Mouse (Mus musculus) CH12.LX (cell line): ENCODE measurements at regions not wholly inside any gene's neighbourhood (a gene's known extent, or its start where the extent isn't known, plus 50 kb on each side); places are given as distances from the start of the nearest gene placed in this dataset.
"Not testable (repeated sequence)": the region's sequence is repeated elsewhere in the genome, so short reads cannot be mapped to it uniquely, and the experiment has no call there.

Experiments
- DNase-seq: peaks from one replicate; pipeline ENCODE4 v3.0.0-alpha.2; 2013; ENCODE audit errors: extremely low read depth
- H3K27ac ChIP-seq: 2 replicates; pipeline ENCODE4 v1.5.1; 2012; ENCODE audit warnings: low read depth, mild to moderate bottlenecking, control low read depth, moderate library complexity; ENCODE audit not compliant: insufficient read depth
- H3K27me3 ChIP-seq: replicated peaks from 2 replicates; pipeline ENCODE3; 2012; ENCODE audit warnings: inconsistent platforms
- H3K36me3 ChIP-seq, 2 experiments: replicated peaks in 1 of 2; 2 replicates each; pipeline versions ENCODE3 to v1.6.1; 2012; ENCODE audit warnings: inconsistent platforms in 1 of 2, low read length in 1 of 2, mild to moderate bottlenecking in 1 of 2, mixed read lengths in 1 of 2, moderate library complexity in 1 of 2; ENCODE audit not compliant: control insufficient read depth in 1 of 2, insufficient read depth in 1 of 2
- H3K4me1 ChIP-seq, 2 experiments: 2 replicates each; pipeline ENCODE4 v1.6.1; 2012; ENCODE audit warnings: inconsistent platforms in 1 of 2, moderate library complexity in 1 of 2; ENCODE audit not compliant: insufficient read depth in 2 of 2, control insufficient read depth in 1 of 2
- H3K4me2 ChIP-seq: 2 replicates; pipeline ENCODE4 v1.6.1; 2012; ENCODE audit warnings: low read depth, mild to moderate bottlenecking, control low read depth; ENCODE audit not compliant: poor library complexity, insufficient read depth, severe bottlenecking
- H3K4me3 ChIP-seq, 3 experiments: fragments of 150-350 bp in 1 of 3; sonication (generic) in 1 of 3; replicated peaks in 1 of 3; 2 replicates each; pipeline versions ENCODE3 to v1.5.1; 2011 to 2012; ENCODE audit warnings: low read depth in 2 of 3, low read length in 2 of 3, mild to moderate bottlenecking in 2 of 3, moderate library complexity in 2 of 3, control low read depth in 1 of 3, improper control_type of control experiment in 1 of 3, inconsistent platforms in 1 of 3, mixed read lengths in 1 of 3; ENCODE audit not compliant: poor library complexity in 1 of 3
- H3K79me2 ChIP-seq: replicated peaks from 2 replicates; pipeline ENCODE4 v1.6.1; 2012; ENCODE audit warnings: mild to moderate bottlenecking, moderate library complexity; ENCODE audit not compliant: control insufficient read depth, poor library complexity, insufficient read depth, severe bottlenecking; ENCODE audit errors: extremely low read depth
- H3K9ac ChIP-seq: 2 replicates; pipeline ENCODE4 v1.6.1; 2012; ENCODE audit warnings: low read depth, mild to moderate bottlenecking, control low read depth, moderate library complexity; ENCODE audit not compliant: insufficient read depth
- H3K9me3 ChIP-seq: replicated peaks from 2 replicates; pipeline ENCODE3; 2012; ENCODE audit warnings: low read length, inconsistent platforms, mixed read lengths
- BHLHE40 ChIP-seq: IDR thresholded peaks from 2 replicates; pipeline ENCODE4 v1.6.1; 2011; ENCODE audit warnings: mild to moderate bottlenecking, low read depth, low read length, improper control_type of control experiment
- CHD1 ChIP-seq: IDR thresholded peaks from 2 replicates; pipeline ENCODE4 v1.6.1; 2012; ENCODE audit warnings: low read depth, low read length, improper control_type of control experiment, inconsistent platforms
- CHD2 ChIP-seq: IDR thresholded peaks from 2 replicates; pipeline ENCODE4 v1.6.1; 2011; ENCODE audit warnings: low read length, improper control_type of control experiment
- CTCF ChIP-seq, 2 experiments: IDR thresholded peaks in 1 of 2; conservative IDR thresholded peaks in 1 of 2; 2 replicates each; pipeline ENCODE4 v1.5.1; 2011 to 2012; ENCODE audit warnings: low read depth in 2 of 2, low read length in 2 of 2, improper control_type of control experiment in 1 of 2, inconsistent platforms in 1 of 2, mild to moderate bottlenecking in 1 of 2, moderate library complexity in 1 of 2
- E2F4 ChIP-seq: IDR thresholded peaks from 2 replicates; pipeline ENCODE4 v1.6.1; 2011; ENCODE audit warnings: low read depth, low read length, improper control_type of control experiment; ENCODE audit not compliant: insufficient replicate concordance
- GABPA ChIP-seq: IDR thresholded peaks from 2 replicates; pipeline ENCODE4 v1.6.1; 2012; ENCODE audit warnings: low read depth, low read length, improper control_type of control experiment, inconsistent platforms; ENCODE audit not compliant: insufficient replicate concordance
- IRF4 ChIP-seq: IDR thresholded peaks from 2 replicates; pipeline ENCODE4 v1.6.1; 2014; ENCODE audit warnings: low read depth, mild to moderate bottlenecking, inconsistent platforms, low read length, improper control_type of control experiment
- JUND ChIP-seq: conservative IDR thresholded peaks from 2 replicates; pipeline ENCODE4 v1.6.1; 2011; ENCODE audit warnings: low read depth, low read length, improper control_type of control experiment
- MAX ChIP-seq: IDR thresholded peaks from 2 replicates; pipeline ENCODE4 v1.6.1; 2011; ENCODE audit warnings: low read length, improper control_type of control experiment
- MAZ ChIP-seq: IDR thresholded peaks from 2 replicates; pipeline ENCODE4 v1.6.1; 2012; ENCODE audit warnings: low read depth, mild to moderate bottlenecking, inconsistent platforms, low read length, improper control_type of control experiment, moderate library complexity
- MEF2A ChIP-seq: IDR thresholded peaks from 2 replicates; pipeline ENCODE4 v1.6.1; 2014; ENCODE audit warnings: low read depth, mild to moderate bottlenecking, inconsistent platforms, low read length, improper control_type of control experiment, borderline replicate concordance
- MXI1 ChIP-seq: IDR thresholded peaks from 2 replicates; pipeline ENCODE4 v1.6.1; 2011; ENCODE audit warnings: mild to moderate bottlenecking, low read depth, low read length, improper control_type of control experiment
- MYC ChIP-seq: IDR thresholded peaks from 2 replicates; pipeline ENCODE4 v1.6.1; 2011; ENCODE audit warnings: low read depth, mild to moderate bottlenecking, improper control_type of control experiment, low read length
- NELFE ChIP-seq: IDR thresholded peaks from 2 replicates; pipeline ENCODE4 v1.6.1; 2011; ENCODE audit warnings: low read depth, low read length, improper control_type of control experiment
- PAX5 ChIP-seq: IDR thresholded peaks from 2 replicates; pipeline ENCODE4 v1.6.1; 2012; ENCODE audit warnings: low read length, inconsistent platforms, mixed read lengths
- POLR2AphosphoS2 ChIP-seq: IDR thresholded peaks from 2 replicates; pipeline ENCODE4 v1.6.1; 2011; ENCODE audit warnings: low read depth, low read length, improper control_type of control experiment
- RAD21 ChIP-seq: IDR thresholded peaks from 2 replicates; pipeline ENCODE4 v1.6.1; 2011; ENCODE audit warnings: low read depth, mild to moderate bottlenecking, low read length, improper control_type of control experiment, moderate library complexity
- RCOR1 ChIP-seq: conservative IDR thresholded peaks from 2 replicates; pipeline ENCODE4 v1.6.1; 2012; ENCODE audit warnings: low read depth, mild to moderate bottlenecking, inconsistent platforms, low read length, improper control_type of control experiment
- SIN3A ChIP-seq: IDR thresholded peaks from 2 replicates; pipeline ENCODE4 v1.6.1; 2012; ENCODE audit warnings: low read length, improper control_type of control experiment, inconsistent platforms
- SMC3 ChIP-seq: IDR thresholded peaks from 2 replicates; pipeline ENCODE4 v1.6.1; 2011; ENCODE audit warnings: low read depth, low read length, improper control_type of control experiment
- UBTF ChIP-seq: IDR thresholded peaks from 2 replicates; pipeline ENCODE4 v1.6.1; 2012; ENCODE audit warnings: low read depth, mild to moderate bottlenecking, inconsistent platforms, low read length, improper control_type of control experiment, moderate library complexity
- USF1 ChIP-seq: IDR thresholded peaks from 2 replicates; pipeline ENCODE4 v1.6.1; 2014; ENCODE audit warnings: low read depth, mild to moderate bottlenecking, inconsistent platforms, low read length, improper control_type of control experiment
- ZKSCAN1 ChIP-seq: IDR thresholded peaks from 2 replicates; pipeline ENCODE4 v1.6.1; 2012; ENCODE audit warnings: low read depth, inconsistent platforms, low read length, improper control_type of control experiment, borderline replicate concordance
- ZMIZ1 ChIP-seq: IDR thresholded peaks from 2 replicates; pipeline ENCODE4 v1.6.1; 2012; ENCODE audit warnings: low read depth, mild to moderate bottlenecking, inconsistent platforms, low read length, improper control_type of control experiment
- ZNF384 ChIP-seq: IDR thresholded peaks from 2 replicates; pipeline ENCODE4 v1.6.1; 2012; ENCODE audit warnings: low read depth, low read length, improper control_type of control experiment, inconsistent platforms
- dilution Hi-C: fragments of 300-500 bp; cut with MboI; formaldehyde crosslinking; loops from 2 replicates; pipeline ENCODE4 v1.14.3; 2020; ENCODE audit warnings: low sequenced_read_pairs; ENCODE audit not compliant: extremely low pct_unique_long_range_greater_than_20kb, extremely low pct_ligation_motif_present
- in situ Hi-C: fragments of 300-500 bp; cut with MboI; formaldehyde crosslinking; loops from 3 replicates; pipeline ENCODE4 v1.14.3; 2019; ENCODE audit warnings: low sequenced_read_pairs, low pct_ligation_motif_present, low pct_unique_long_range_greater_than_20kb, mixed read lengths

DNA sequence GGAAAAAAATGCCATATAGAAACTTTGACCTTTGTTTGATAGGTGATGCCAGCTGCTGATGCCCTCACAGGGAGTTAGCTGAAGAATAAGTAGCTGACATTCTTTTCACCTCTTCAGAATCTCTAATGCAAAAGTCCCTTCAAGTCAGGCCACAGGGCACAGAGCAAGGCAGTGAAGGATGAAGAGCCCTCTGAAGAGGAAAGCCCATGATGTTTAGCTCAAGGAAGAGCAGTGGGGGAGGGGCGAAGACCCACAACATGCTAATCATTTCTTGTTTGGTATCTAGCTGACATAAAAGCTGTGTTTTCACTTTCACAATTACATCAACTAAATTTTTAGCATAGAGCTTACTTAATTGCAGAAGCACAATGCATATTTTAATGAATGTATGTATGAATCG, 1108.4 kb downstream of the Trim52 start:
- H3K9ac ChIP-seq: no peak overlapping the region

DNA sequence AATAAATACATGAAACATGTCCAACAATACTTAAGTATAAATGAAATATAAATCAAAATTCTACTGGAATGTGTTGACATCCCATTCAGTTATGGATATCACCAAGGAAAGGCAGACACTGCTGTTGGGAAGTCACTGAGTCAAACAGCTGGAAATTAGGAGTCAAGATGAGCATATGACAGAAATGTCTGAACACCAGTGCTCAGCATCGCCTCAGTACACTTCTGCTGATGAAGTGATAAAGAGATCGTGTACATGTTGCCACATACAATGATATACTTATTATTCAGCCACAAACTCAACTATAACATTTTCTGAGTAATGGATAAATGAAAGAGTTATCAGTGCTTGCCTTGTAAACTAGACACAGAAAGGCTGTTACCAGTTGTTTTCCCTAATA, 1158.2 kb downstream of the Trim52 start:
- Histone ChIP-seq H3K4me1 (no peaks in the 10 kb centered on the region), H3K79me2 (no peaks in the 10 kb centered on the region), H3K9ac (no peak overlapping the region), H3K27me3 (no peaks in the 10 kb centered on the region), H3K4me2 (no peak overlapping the region), H3K4me3 (no peak overlapping the region), H3K27ac (no peak overlapping the region), H3K36me3 (no peaks in the 10 kb centered on the region), H3K9me3 (peaks cover 21% of the 10 kb centered on the region)
- in situ Hi-C loops (no loop called here), dilution Hi-C loops (no loop called here)
- no peak for DNase-seq
- TF ChIP-seq GABPA (no peak), RAD21 (no peak), POLR2AphosphoS2 (no peak), PAX5 (no peak), NELFE (no peak), MAZ (no peak), BHLHE40 (no peak), JUND (no peak), SIN3A (no peak), USF1 (no peak), IRF4 (no peak), MAX (no peak), ZNF384 (no peak), CHD2 (no peak), SMC3 (no peak), ZKSCAN1 (no peak), MXI1 (no peak)

More for the DNA sequence above, 1108.4 kb downstream of the Trim52 start:
- no peaks in the 10 kb centered on the region for H3K36me3 ChIP-seq
- H3K4me1 ChIP-seq: no peaks in the 10 kb centered on the region
- no peak overlapping the region for H3K4me2 ChIP-seq
- DNase-seq: peak; percentile 2
- in situ Hi-C loops: no loop called here
- TF ChIP-seq RCOR1 (no peak), ZMIZ1 (no peak), PAX5 (no peak), GABPA (no peak), MXI1 (no peak), MEF2A (no peak), E2F4 (no peak), MAX (no peak), CTCF (conservative IDR thresholded peaks at IDR 0.05 in 1 of 2, IDR thresholded peaks at IDR 0.05 in 1 of 2; ENCODE audit: low read depth in 2 of 2, low read length in 2 of 2) (no peak), UBTF (no peak), MAZ (no peak), MYC (no peak), CHD1 (no peak), SIN3A (no peak)
- TF ChIP-seq, all 38 proteins: peak for 0
- no peak overlapping the region for H3K27ac ChIP-seq
- H3K79me2 ChIP-seq: no peaks in the 10 kb centered on the region
- peaks cover 11% of the 10 kb centered on the region for H3K9me3 ChIP-seq
- no peak overlapping the region for H3K4me3 ChIP-seq
- H3K27me3 ChIP-seq: no peaks in the 10 kb centered on the region
- dilution Hi-C loops: no loop called here

DNA sequence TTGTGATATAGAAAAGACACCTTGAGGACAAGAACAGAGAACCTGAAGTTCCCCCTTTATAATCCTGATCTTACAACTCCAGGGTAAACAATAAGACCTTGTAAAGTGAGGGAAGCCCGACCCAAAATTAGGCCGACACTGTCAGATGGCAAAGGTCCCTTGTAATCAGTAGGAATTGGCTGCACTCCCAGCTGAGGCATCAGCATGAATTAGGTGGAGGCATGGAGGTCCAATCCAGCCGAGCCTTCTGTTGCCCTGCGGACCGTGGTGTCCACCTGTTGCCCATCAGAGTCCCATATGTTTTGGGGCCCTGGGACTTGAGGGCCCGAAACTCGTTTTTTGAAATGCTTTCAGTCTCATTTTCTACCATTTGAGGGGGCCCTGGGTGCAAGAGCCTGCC, 1174.3 kb downstream of the Trim52 start:
- H3K4me1 ChIP-seq, H3K36me3 ChIP-seq, H3K4me3 ChIP-seq, dilution Hi-C loops, H3K9ac ChIP-seq, H3K9me3 ChIP-seq, H3K4me2 ChIP-seq, H3K79me2 ChIP-seq, in situ Hi-C loops, H3K27me3 ChIP-seq, H3K27ac ChIP-seq, DNase-seq: not testable (repeated sequence)
